Mouse (Mus musculus) activated CD4-positive, CD25-positive, alpha-beta regulatory T cell, adult 4 months (primary cell): Measurements from ENCODE around the gene Lrriq4. TPM values are rescaled to one million over a fixed set of nuclear protein-coding genes. Genes with fewer than 3 reads are reported as not detected.

Experiments used
- ATAC-seq: one replicate; pipeline ENCODE4 v1.8.0; 2017
- polyA plus RNA-seq, 2 experiments: library from polyadenylated mRNA; unstranded; fragments of 100-300 nt; shearing (Covaris generic); gene quantifications; one replicate each; pipeline ENCODE4 v1.2.1; 2017

Gene Lrriq4
- not detected for polyA plus RNA-seq

- no peak for ATAC-seq
Observed at GRCm38 (mm10) chr3:30644207-30644606, at the start of gene Lrriq4. Gene Lrriq4 (plus strand): TSS chr3:30644507.

- ATAC-seq, result no peak
Observed at GRCm38 (mm10) chr3:30595111-30595832, 49.0 kb upstream of the Lrriq4 start.

DNA sequence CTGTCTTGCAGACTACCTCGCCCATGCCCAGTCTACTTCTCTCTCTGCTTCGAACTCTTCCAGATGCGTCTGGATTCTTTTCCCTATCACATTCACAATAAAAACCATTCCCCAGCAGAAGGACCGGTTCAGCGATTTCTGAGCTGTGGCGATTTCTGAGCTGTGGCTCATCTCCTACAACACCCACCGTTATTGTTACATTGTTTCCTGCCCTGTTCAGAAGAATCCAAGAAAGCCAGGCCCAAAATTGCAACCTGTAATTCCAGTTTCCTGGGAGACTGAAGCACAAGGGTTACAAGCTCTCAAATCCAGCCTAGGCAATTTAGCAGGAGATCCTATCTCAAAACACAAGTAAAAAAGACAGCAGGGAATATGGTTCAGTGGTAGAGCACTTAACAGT is 47.0 kb upstream of the Lrriq4 start:
- ATAC-seq, result no peak

DNA sequence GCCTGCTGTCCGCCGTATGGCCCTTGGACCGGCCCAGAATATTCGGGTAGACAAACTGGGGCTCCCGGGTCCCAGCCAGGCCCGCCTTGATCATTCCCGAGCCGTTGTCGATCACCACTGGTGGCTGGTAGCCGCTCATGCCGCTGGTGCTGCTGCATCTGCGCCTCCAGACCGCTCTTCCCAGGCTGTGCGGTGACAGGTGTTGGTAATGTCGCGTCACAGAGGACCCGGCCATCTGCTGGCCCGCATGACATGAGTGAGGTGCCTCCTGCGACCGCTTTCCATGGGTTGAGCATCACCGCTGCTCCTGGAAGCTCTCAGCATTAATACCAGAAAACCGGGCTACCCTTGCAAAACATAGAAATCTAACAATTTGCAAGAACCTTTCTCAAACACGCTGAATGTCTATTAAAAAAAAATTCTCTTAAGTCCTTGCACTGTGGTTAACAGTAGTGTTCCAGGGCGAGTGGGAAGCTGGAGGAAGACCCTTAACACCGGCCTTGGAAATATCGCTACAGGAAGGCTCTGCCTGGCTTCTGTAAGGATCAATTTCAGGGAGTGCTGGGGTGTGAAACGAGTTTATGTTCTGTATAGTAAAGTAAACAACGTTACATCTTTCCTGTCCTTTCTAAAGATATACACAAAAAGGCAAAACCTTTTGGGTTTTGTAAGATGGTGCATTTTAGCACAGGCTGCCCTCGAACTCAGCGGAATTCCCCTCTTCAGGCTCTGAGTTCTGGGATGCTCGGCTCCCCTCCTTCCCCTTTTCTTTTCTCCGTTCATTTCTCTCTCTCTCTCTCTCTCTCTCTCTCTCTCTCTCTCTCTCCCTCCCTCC is 44.4 kb upstream of the Lrriq4 start, which contains the start of gene Actrt3:
Gene Actrt3, minus strand, starts transcription at position 229 of the 835 bp plus-strand sequence.
- no peak for ATAC-seq

DNA sequence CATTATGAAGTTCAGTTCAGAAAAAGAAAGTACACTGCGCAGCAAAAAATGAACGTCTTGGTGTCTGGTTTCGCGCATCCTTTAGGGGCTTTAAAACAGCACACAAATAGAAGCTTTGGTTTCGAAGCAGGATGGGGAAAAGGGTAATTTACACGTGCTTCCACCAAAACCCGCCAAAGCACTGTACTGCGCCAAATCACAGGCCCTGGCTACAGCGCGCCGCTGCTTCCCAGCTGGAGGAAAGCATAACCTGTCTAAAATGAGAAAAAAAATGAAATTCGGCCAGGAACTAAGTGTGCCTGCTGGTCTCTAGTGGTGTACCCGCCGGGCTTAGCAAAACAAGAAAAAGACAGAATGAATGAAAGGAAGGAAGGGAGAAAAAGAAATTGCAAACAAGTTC is 43.6 kb upstream of the Lrriq4 start:
- no peak for ATAC-seq

DNA sequence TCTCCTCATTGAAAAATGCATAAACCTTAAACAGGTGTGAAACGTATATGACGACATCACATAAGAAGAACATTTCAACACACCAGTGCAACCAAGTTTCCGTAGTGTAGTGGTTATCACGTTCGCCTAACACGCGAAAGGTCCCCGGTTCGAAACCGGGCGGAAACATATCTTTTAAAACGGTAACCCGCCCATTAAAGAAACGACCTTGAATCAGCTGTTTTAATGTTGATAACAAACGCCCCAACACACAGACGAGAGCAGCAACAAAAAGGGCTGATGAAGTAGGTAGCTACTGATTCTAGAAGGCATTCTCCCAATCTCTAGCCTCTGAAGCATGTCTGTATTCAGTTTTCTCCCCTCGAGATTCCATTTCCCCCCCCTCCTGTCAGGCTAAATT is 43.1 kb upstream of the Lrriq4 start:
- ATAC-seq, result peak; percentile 37

DNA sequence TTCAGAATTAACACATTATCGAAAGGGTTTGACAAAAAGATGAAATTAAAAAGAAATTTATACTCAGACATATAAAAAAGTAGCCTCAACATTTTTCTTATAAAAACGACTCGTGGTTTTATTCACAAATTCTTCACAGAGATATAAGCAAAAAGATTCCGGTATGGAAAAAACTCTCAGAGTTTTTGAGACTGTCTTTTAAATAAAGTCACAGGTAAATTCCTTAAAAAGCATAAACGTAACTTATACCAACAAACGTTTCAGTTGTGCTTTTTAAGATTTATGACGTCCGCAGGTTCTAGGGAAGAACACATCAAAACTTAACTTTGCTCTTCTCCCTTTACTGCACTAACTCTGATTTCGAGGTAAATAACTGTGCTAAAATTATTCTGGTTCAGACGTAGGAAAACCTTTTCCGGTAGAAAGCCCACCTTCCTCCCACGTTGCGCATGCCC is 42.7 kb upstream of the Lrriq4 start:
- no peak for ATAC-seq

DNA sequence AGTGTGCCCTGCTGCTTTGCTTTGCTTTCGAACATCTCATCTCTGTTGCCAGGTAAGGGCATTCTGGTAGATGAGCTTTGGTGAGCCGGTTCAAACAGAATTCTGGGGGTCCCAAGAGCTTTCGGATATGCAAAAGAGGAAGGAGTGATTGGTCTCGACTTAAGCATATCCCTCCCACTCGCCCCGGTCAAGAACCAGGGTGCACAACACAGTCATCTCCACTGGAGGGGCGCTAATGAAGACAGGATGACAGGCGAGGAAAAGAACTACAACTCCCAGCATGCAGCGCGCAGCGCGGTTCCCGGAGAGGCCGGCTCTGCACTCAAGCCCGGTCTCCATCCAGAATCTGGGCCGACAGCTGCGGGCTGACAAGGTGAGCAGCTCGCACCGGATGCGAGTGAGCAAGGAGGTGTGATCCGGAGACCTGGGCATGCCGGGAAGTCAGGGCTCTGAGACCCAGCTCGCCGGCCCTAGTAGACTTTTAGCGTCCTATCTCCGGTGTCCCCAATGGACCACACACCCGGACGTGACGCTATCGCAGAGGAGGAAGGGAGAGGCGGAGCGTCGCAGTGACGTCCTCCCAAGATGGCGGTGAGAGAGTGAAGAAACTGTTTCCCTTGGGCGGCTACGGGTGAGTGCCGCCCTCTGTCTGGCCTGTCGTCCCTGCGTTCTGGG is 42.1 kb upstream of the Lrriq4 start, which contains the start of gene Mynn:
Gene Mynn, plus strand, starts transcription at position 1 of the 675 bp plus-strand sequence.
- peak; percentile 79 for ATAC-seq

DNA sequence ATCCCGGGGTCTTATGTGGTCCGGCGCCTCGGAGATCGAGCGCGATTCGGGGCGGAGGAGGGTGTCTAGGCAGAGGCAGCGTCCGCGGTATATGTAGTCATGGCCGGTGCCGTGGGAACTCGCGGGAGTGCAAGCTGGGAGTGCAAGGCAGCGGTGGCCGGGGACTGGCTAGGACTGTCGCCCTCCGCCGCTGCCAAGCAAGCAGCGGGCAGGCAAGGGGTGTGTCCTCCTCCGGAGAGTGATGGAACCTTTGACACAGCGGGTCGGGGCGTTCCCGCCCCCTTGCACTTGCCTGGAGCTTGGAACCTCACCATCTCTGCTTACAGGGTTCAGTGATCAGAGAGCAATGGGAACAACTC is 41.6 kb upstream of the Lrriq4 start:
- ATAC-seq, result peak; percentile 33

- ATAC-seq, result no peak
Observed at GRCm38 (mm10) chr3:30603256-30603655, 41.1 kb upstream of the Lrriq4 start.

DNA sequence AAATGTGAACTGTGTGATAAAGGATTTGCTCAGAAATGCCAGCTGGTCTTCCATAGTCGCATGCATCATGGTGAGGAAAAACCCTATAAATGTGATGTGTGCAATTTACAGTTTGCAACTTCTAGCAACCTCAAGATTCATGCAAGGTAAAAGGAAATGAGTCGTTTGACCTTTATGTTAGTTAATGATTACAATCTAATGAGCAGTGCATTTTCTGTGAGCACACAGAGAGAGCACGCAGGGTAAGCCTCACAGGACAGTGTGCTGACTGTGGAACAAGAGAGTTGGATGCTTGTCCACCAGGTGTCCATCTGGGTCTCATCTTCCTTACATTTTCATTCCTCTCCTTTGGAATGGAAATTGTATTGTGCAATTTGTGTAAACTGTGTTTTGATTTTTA is 35.3 kb upstream of the Lrriq4 start:
- peak; percentile 53 for ATAC-seq

DNA sequence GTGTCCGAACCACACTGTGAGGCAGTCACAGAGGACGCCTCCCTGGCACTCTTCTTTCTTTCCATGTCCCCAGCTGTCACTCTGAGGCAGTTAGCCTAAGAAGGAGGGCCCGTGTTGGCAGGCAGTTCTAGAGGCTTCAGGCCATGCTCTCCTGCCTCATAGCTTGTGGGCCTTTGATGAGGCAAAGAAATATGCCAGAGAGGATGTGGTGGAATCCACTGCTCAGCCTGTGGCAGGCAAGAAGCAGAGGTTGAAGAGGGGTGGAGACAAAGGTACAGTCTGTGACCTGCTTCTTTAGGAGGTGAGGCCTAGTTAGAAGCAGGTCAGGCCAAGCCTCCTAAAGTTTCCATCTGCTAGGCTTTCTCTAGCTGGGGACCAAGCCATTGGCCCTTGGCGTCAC is 33.4 kb upstream of the Lrriq4 start:
- peak; percentile 62 for ATAC-seq

DNA sequence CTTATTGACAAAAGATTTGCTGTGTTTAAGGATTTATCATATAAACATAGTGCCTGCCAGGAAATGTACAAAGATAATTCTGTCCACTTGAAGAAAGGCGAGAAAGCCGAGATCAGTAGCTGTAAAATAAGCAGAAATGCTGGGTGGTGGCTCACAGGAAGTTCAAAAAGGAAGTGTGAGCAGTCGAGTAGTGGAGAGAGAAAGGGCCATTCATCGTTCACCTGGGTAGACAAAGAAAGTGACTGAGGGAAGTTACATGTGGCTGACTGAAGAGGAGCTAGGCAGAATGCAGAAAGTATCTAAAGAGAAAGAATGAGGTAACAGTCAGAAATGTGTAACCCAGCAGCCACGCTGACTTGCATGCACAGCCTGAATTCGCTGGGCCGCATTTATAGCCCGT is 24.2 kb upstream of the Lrriq4 start:
- no peak for ATAC-seq

DNA sequence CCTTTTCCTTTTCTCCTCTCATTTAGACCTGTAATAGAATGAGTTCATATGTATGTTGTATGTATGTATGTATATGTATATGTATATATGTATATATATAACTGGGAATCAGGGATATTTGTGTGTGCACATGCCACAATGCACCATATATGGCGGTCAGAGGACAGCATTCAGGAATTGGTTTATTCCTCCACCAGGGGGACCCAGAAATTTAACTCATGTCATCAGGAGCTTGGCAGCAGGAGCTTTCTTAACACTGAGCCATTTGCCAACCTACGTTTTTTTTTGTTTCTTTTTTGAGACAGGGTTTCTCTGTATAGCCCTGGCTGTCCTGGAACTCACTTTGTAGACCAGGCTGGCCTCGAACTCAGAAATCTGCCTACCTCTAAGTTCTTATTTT is 10.6 kb upstream of the Lrriq4 start:
- no peak for ATAC-seq

DNA sequence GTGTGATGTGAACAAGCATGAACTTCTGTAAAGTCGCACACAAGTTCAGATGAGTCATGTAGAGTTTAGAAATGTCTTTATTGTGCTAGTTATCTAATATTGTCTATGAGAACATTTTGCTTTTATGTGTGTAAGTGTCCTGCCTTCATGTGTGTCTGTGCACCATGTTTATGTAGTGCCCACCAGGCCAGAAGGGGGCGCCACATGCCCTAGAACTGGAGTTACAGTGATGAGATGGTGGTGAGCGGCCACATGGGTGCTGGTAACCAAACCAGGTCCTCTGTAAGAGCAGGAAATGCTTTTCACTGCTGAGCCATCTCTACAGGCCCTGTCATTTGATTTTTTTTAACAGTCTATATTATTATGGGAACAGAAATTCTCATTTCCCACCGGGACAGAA is 8.7 kb upstream of the Lrriq4 start:
- no peak for ATAC-seq

DNA sequence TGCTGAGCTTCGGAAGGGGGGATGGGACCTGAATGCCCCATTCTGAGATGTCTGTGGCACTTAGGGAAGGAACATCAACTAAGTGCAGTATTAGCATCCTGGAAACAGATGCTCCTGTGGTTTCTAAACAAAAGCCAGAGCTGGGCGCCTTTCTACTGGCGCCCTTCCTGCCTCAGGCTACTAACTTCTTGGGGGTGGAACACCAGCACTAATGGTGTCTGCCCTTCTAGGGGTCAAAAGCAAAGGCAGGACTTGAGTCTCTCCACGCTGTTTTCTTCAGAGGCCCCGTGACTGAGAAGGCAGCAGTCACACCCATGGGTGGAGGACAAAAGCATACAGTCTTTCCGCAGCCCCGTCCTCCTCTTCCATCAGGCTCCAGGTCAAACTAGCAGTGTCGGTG is 2.5 kb downstream of the Lrriq4 start:
- ATAC-seq, result no peak

DNA sequence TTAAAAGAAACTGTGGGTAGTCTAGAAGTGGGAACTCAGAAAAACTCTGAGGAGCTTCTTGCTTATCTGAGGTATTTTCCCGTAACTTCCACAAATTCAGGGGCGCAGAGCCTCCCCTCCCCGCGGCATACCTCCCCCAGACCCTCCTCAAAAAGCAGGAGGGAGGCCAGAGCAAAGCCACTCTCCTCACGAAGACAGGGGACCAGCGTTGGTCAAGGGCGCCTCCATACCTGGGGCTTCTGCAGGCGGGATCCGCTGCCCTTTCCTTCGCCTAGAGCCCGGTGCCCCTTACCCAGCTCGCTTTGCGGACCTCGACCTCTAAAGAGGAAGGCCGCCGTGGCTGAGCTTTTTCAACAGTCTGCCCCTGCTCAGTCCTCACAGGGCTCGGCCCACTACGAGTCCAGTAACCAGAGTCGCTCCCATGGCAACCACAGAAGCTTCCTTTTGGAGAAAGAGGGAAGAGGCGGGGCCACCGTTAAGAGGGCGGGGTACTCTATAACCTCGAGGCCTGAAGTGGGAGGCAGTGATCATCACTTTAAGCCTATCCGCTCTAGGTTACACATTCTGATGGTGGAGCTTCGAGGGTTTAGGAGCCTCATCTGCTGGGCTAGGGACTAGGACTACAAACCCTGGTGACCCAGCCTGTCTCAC is 3.3 kb downstream of the Lrriq4 start, which contains the start of gene Lrrc34:
Gene Lrrc34, minus strand, starts transcription at position 430 of the 651 bp plus-strand sequence.
- no peak for ATAC-seq

GRCm38 (mm10) chr3:30648466-30648865 is 4.2 kb downstream of the Lrriq4 start:
- no peak for ATAC-seq

GRCm38 (mm10) chr3:30650062-30650841 is 5.9 kb downstream of the Lrriq4 start:
- ATAC-seq, result peak; percentile 19

- ATAC-seq, result no peak
Observed at GRCm38 (mm10) chr3:30655937-30656336, 11.6 kb downstream of the Lrriq4 start.

GRCm38 (mm10) chr3:30658486-30658885 is 14.2 kb downstream of the Lrriq4 start:
- ATAC-seq, result no peak

- ATAC-seq, result no peak
Observed at GRCm38 (mm10) chr3:30683190-30683589, 38.9 kb downstream of the Lrriq4 start.
